Mouse (Mus musculus) E14TG2a.4 (cell line): Measurements from ENCODE around the gene Ttll1.

Experiments used
- H3K27me3 ChIP-seq: 2 replicates; pipeline ENCODE4 v1.6.1; 2014; ENCODE audit warnings: low read length, control low read depth; ENCODE audit not compliant: insufficient read depth
- H3K36me3 ChIP-seq: 2 replicates; pipeline ENCODE4 v1.6.1; 2014; ENCODE audit warnings: low read length, control low read depth; ENCODE audit not compliant: insufficient read depth
- H3K4me1 ChIP-seq: replicated peaks from 2 replicates; pipeline ENCODE4 v1.6.1; 2014; ENCODE audit warnings: low read depth, low read length, control low read depth
- H3K4me3 ChIP-seq: replicated peaks from 2 replicates; pipeline ENCODE4 v1.5.1; 2014; ENCODE audit warnings: mild to moderate bottlenecking, low read length
- H3K9me3 ChIP-seq: 2 replicates; pipeline ENCODE4 v1.6.1; 2014; ENCODE audit warnings: low read length, control low read depth
- CTCF ChIP-seq: conservative IDR thresholded peaks from 2 replicates; pipeline ENCODE4 v1.5.1; 2014; ENCODE audit warnings: low read length
- NANOG ChIP-seq: IDR thresholded peaks from 2 replicates; pipeline ENCODE4 v1.6.1; 2014; ENCODE audit warnings: borderline replicate concordance, low read length, mixed read lengths
- POU5F1 ChIP-seq: IDR thresholded peaks from 2 replicates; pipeline ENCODE4 v1.6.1; 2014; ENCODE audit warnings: low read length, borderline replicate concordance

The Ttll1 gene

DNA sequence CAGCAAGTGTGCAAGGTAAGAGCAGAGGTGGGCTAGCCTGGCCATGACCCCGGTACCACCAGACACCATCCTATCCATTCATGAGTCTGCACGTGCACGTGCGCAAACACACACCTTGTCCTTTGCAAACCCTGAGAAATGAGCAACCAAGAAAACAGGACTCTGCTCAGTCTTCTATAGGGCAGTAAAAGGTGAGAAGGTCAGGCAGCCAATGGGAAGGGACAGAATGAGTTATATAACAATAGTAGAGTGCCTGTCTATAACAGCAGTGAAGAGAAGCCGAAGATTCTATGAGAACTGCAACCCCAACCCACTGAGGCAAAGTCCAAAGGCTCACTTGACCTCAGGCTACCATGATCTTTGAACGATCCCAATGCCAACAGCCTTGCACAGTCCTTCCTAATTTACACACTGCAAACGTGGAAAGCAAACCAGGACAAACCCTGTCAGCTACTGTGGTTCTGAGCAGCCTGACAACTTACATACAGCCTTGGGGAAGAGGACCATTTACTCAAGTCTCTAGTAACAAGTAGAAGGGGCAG lies 58.4 kb downstream of the Ttll1 start:
- Histone ChIP-seq H3K4me1 (peaks cover 88% of the 10 kb centered on the region), H3K36me3 (0 out of 2 replicates have a peak, but pooled peaks cover 8% of the 10 kb centered on the region), H3K4me3 (no peak overlapping the region), H3K27me3 (no peaks in the 10 kb centered on the region), H3K9me3 (no peaks in the 10 kb centered on the region)
- TF ChIP-seq NANOG, result no peak

DNA sequence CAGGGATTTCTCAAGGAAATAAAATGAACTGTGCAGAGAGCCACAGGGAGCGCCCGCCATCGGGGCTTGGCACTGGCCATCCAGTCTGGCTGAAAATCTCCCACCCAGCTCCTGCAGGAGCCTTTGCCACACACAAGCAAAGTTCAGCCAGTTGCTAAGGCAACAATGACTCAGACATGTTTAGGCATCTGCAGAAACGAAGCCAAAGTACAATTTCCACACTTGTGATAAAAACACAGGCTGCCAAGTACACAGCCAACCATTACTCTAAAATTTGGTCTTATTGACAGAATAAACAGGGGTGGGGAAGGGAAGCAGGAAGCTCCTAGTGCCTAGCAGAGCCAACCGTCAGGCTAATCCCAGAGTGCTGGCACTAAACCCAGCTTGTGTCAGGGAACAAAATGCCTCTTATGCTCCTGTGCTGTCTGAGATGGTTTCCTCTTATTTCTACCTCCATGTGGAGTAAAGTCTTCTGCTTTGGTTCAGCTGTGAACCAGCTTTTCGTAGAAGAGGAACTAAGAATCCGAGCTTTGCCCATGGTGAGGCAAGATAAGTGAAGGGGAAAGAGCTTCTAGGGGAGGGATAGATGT lies 59.0 kb downstream of the Ttll1 start:
- no peaks in the 10 kb centered on the region for H3K27me3 ChIP-seq
- no peaks in the 10 kb centered on the region for H3K9me3 ChIP-seq
- no peak overlapping the region for H3K4me3 ChIP-seq
- peaks cover 88% of the 10 kb centered on the region for H3K4me1 ChIP-seq
- no peak for TF ChIP-seq POU5F1
- TF ChIP-seq NANOG, result no peak
- no peak for TF ChIP-seq CTCF
- H3K36me3 ChIP-seq, result 0 out of 2 replicates have a peak, but pooled peaks cover 8% of the 10 kb centered on the region

DNA sequence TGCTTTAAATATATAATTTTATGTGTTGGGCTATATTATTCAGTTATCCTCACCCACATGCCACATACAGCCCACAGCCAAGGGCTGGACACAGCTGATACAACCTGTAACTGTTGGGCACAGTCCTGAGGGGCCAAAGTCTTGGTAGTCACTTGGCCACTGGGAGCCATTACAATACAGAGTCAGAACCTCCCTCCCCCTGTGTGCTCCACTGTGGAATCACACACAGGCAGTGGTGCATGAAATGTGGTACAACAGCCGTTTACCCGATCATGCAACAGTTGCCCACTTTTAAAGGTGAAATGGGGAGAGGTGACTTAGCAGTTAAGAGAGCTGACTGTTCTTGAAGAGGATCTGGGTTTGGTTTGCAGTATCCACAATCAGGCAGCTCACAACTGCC lies 60.7 kb downstream of the Ttll1 start:
- H3K9me3 ChIP-seq, result no peaks in the 10 kb centered on the region
- no peaks in the 10 kb centered on the region for H3K27me3 ChIP-seq
- H3K4me1 ChIP-seq, result peaks cover 90% of the 10 kb centered on the region
- H3K36me3 ChIP-seq, result 0 out of 2 replicates have a peak, but pooled peaks cover 8% of the 10 kb centered on the region
- H3K4me3 ChIP-seq, result no peak overlapping the region
- TF ChIP-seq CTCF (no peak), NANOG (no peak), POU5F1 (no peak)

DNA sequence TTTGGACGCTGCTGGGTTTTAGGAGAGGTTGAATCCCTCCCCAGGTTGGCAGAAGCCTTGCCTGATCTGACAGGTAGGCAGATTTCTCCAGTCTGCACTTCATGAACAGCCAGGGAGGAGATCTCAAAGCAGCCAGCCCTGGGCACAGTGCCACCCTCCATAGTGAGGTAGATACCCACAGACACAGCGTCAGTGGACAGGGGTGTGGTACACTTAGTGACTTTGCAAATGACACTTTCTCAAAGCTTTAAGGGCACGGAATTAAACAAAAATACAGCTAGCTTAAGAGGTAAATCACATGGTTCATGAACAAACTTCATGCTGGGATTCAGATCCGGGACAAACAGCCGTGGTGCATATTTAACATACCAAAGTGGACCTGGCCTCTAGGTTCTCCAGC lies 62.0 kb downstream of the Ttll1 start:
- Histone ChIP-seq H3K4me3 (no peak overlapping the region), H3K27me3 (no peaks in the 10 kb centered on the region), H3K4me1 (peaks cover 93% of the 10 kb centered on the region), H3K36me3 (0 out of 2 replicates have a peak, but pooled peaks cover 8% of the 10 kb centered on the region), H3K9me3 (no peaks in the 10 kb centered on the region)
- no peak for TF ChIP-seq NANOG
- TF ChIP-seq POU5F1, result no peak
- no peak for TF ChIP-seq CTCF

DNA sequence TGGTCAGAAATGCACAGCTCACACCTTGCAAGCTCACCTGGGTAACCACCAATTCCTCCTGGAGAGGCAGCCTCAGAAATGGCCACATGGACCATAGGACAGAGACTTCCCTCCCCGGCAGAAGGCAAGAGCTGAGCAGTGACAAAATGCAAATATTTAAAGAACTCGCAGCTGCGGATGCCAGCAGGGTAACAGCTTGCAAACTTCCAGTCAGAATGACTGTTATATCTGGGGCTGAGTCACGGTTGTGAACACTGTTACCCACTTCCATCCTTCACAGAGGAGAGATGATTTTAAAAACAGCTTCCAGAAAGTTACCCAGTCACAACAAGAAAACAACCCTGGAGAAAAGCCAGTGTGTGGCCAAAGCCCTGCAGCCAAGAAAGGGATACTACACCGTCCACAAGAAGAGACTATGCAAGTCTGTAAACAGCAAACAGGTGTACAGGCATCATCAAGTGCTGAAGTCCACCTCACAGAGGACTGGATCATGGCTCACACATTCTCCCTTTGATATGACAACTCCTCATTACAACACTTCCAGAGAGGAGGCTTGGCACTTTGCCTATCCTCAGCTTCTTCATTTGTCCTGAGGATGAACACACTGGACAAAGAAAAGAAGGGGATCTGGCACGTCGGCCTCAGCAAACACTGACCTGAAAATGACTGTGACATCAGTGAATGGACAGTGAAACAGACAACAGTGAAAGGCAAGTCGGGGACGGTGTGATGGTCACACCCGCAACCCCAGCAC lies 62.7 kb downstream of the Ttll1 start:
- 0 out of 2 replicates have a peak, but pooled peaks cover 8% of the 10 kb centered on the region for H3K36me3 ChIP-seq
- H3K4me3 ChIP-seq, result no peak overlapping the region
- no peaks in the 10 kb centered on the region for H3K9me3 ChIP-seq
- H3K27me3 ChIP-seq, result no peaks in the 10 kb centered on the region
- H3K4me1 ChIP-seq, result peaks cover 93% of the 10 kb centered on the region
- TF ChIP-seq NANOG, result no peak
- TF ChIP-seq CTCF, result no peak
- no peak for TF ChIP-seq POU5F1

DNA sequence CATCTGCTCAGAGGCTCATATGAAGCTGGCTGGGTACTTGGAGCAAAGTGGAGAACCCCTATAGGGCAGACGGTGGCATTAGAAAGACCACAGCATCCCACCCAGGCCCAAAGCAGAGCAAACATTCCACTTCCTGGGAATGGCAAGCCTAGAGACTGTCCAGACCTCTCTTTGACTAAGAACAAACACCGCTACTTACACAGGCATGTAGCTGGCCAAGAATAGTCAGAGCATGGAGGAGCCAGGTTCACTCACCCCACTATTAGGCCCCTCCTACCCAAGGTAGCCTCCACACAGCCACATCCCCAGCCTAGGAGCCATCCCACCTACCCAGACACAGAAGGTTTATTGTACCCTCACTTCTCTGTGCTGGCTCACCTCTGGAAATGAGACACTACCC lies 64.8 kb downstream of the Ttll1 start:
- peaks cover 9% of the 10 kb centered on the region; the same call in 1 of the 2 replicates for H3K36me3 ChIP-seq
- H3K27me3 ChIP-seq, result no peaks in the 10 kb centered on the region
- TF ChIP-seq NANOG, result no peak
- no peak for TF ChIP-seq POU5F1
- TF ChIP-seq CTCF, result no peak
- H3K9me3 ChIP-seq, result no peaks in the 10 kb centered on the region
- no peak overlapping the region for H3K4me3 ChIP-seq
- peaks cover 92% of the 10 kb centered on the region for H3K4me1 ChIP-seq

DNA sequence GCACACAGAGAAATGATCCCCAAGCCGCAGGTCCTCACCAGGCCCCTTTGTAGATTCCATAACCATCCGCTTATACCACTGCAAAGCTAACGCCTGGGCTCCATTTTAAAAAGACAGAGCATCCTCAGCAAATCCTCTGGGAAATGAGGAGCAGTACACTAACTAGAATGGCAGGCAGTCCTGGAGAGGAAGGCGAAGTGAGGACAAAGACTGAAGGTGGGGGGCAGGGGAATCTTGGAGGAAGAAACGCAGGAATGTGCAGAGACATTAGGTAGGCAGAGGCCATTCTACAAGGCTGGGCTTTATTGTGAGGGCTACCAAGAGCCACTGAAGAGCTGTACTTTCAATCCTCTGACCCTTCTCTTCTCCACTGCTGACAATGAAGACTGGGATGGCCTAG lies 65.3 kb downstream of the Ttll1 start:
- no peaks in the 10 kb centered on the region for H3K27me3 ChIP-seq
- no peaks in the 10 kb centered on the region for H3K9me3 ChIP-seq
- H3K4me3 ChIP-seq, result no peak overlapping the region
- H3K36me3 ChIP-seq, result peaks cover 11% of the 10 kb centered on the region; the same call in 1 of the 2 replicates
- TF ChIP-seq CTCF (no peak), NANOG (no peak), POU5F1 (no peak)
- peaks cover 89% of the 10 kb centered on the region for H3K4me1 ChIP-seq

DNA sequence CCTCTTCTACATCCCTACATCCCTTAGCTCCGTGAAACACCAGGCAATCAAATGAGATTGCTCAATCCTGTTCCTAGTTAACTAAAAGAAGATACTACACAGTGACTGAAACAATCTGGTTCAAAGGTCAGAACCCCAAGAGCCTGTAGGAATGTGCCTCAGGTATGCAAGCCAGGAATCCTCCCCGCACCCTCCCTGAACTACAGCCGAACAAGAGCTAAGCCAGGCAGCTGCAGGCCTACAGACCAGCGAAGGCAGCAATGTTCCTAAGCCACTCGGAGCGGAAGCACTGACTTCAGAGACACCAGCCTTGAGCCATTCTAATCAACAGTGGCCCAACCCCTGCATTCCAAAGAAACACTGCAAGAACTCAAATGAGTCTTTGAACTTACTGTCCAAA lies 66.3 kb downstream of the Ttll1 start:
- TF ChIP-seq CTCF (no peak), POU5F1 (no peak)
- Histone ChIP-seq H3K9me3 (no peaks in the 10 kb centered on the region), H3K4me1 (peaks cover 82% of the 10 kb centered on the region), H3K4me3 (no peak overlapping the region), H3K27me3 (no peaks in the 10 kb centered on the region), H3K36me3 (peaks cover 8% of the 10 kb centered on the region; the same call in 1 of the 2 replicates)
